In the genomic region with DNA sequence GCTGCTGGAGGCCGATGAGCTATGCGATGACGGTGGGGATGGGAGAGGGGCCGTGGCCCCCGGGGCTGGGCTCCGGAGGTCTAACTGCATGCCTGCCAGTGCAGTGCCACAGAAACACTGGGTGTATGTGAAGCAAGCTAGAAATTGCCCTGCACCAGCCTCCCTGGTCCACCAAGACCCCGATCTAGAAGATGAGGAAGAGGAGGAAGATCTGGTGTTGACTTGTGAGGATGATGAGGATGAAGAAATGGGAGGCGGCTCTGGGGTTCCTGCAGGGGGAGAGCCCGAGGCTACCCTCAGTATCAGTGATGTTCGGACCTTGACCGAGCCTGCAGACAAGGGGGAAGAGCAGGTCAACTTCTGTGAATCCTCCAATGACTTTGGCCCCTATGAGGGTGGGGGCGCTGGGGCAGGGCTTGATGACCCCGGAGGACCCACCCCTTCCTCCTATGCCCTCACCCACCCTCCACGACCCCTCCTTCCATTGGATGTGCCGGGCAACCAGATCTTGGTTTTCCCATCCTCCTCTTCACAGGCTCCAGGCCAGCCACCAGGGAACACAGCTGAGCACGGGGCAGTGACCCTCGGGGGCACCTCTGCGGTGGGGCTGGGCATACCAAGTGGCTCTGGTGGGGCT, we compare ENCODE assay signal across 1 mouse cellular context.
TF ChIP-seq lines count a peak whose summit lies in the region.

No protein-coding gene starts in this region.

TF ChIP-seq in ES-E14, 5 proteins besides CTCF, POLR2A, EP300 and RAD21:
- no peak for TF ChIP-seq MAFK (IDR thresholded peaks at IDR 0.05; ENCODE audit: insufficient read depth, low read depth, low read length)
- TF ChIP-seq CHD2 (IDR thresholded peaks at IDR 0.05; ENCODE audit: low read depth, low read length): no peak
TF ChIP-seq in ES-E14: peak in this region for 0.
